Mouse (Mus musculus) stomach, postnatal 0 days (tissue): Measurements from ENCODE around the gene Pdzrn3. TPM values are rescaled to one million over a fixed set of nuclear protein-coding genes. Genes with fewer than 3 reads are reported as not detected.
A peak's percentile ranks its signal among the peaks of the same experiment; 100 is the strongest.

Source experiments
- ATAC-seq: fragments of 200-750 bp; cut with Nextera tagmentation; 2 replicates; pipeline ENCODE4 v1.8.0; 2017; ENCODE audit not compliant: low FRiP score, low TSS enrichment
- DNase-seq: peaks from one replicate; pipeline ENCODE4 v3.0.0-alpha.2; 2016; ENCODE audit warnings: low spot score
- H3K27ac ChIP-seq: fragments of 300-500 bp; sonication (generic); replicated peaks from 2 replicates; pipeline ENCODE4 v1.5.1; 2014; ENCODE audit warnings: mild to moderate bottlenecking, control low read depth
- H3K27me3 ChIP-seq: fragments of 300-500 bp; sonication (generic); 2 replicates; pipeline ENCODE4 v1.6.1; 2014; ENCODE audit warnings: low read length; ENCODE audit not compliant: control insufficient read depth, insufficient read depth
- H3K36me3 ChIP-seq: fragments of 300-500 bp; sonication (generic); 2 replicates; pipeline ENCODE4 v1.6.1; 2014; ENCODE audit warnings: low read length, mixed read lengths; ENCODE audit not compliant: control insufficient read depth, insufficient read depth
- H3K4me1 ChIP-seq: fragments of 300-500 bp; sonication (generic); replicated peaks from 2 replicates; pipeline ENCODE4 v1.6.1; 2014; ENCODE audit warnings: antibody characterized with exemption; ENCODE audit not compliant: control insufficient read depth, insufficient read depth
- H3K4me2 ChIP-seq: fragments of 300-500 bp; sonication (generic); replicated peaks from 2 replicates; pipeline ENCODE4 v1.6.1; 2014; ENCODE audit warnings: low read depth, mild to moderate bottlenecking, control low read depth, moderate library complexity
- H3K4me3 ChIP-seq: fragments of 300-500 bp; sonication (generic); 2 replicates; pipeline ENCODE4 v1.5.1; 2014; ENCODE audit warnings: low read depth, low read length, control low read depth
- H3K9ac ChIP-seq: fragments of 300-500 bp; sonication (generic); 2 replicates; pipeline ENCODE4 v1.6.1; 2014; ENCODE audit warnings: mild to moderate bottlenecking, low read length, control low read depth, mixed read lengths
- H3K9me3 ChIP-seq: fragments of 300-500 bp; sonication (generic); 2 replicates; pipeline ENCODE4 v1.6.1; 2016; ENCODE audit warnings: low read length; ENCODE audit not compliant: control insufficient read depth
- CTCF ChIP-seq: IDR thresholded peaks from 2 replicates; pipeline ENCODE4 v1.5.1; 2016; ENCODE audit warnings: antibody characterized with exemption, low read depth, mild to moderate bottlenecking, moderate library complexity
- EP300 ChIP-seq: optimal IDR thresholded peaks from 2 replicates; pipeline ENCODE3; 2016; ENCODE audit warnings: antibody characterized with exemption
- WGBS: fragments of 180-500 bp; shearing (Covaris S2); extraction: QIAGEN DNeasy Blood & Tissue Kit; methylation state at CpG from one replicate; pipeline ENCODE4 v1.1.7; 2014; 5-methylcytosine and 5-hydroxymethylcytosine counted together
- polyA plus RNA-seq: library from polyadenylated mRNA; unstranded; fragments of >200 nt; fragmentation: Nextera tagmentation; extraction: Ambion mirVana; gene quantifications from 2 replicates; pipeline ENCODE4 v1.2.1, GENCODE M21; 2015

Pdzrn3 gene
- polyA plus RNA-seq, 1 experiment from 2014 or later: 5.1 TPM

- Histone ChIP-seq H3K27ac (peak overlapping the region; percentile 91), H3K27me3 (no peaks in the 10 kb centered on the region), H3K4me1 (no peaks in the 10 kb centered on the region), H3K9ac (peak overlapping the region; percentile 70), H3K4me3 (peak overlapping the region; percentile 61), H3K4me2 (peak overlapping the region; percentile 77), H3K9me3 (no peaks in the 10 kb centered on the region), H3K36me3 (no peaks in the 10 kb centered on the region)
- DNase-seq (peak; percentile 18), ATAC-seq (no peak)
- WGBS: 10% methylated on average over 10 of the region's 10 CpGs
- TF ChIP-seq CTCF (no peak), EP300 (no peak)
These were observed 1.1 kb downstream of the Pdzrn3 start for GRCm38 (mm10) chr6:101376511-101377166.

- Histone ChIP-seq H3K27me3 (no peaks in the 10 kb centered on the region), H3K9me3 (no peaks in the 10 kb centered on the region), H3K4me2 (peak overlapping the region; percentile 77), H3K9ac (peak overlapping the region; percentile 70), H3K4me3 (peak overlapping the region; percentile 61), H3K36me3 (no peaks in the 10 kb centered on the region), H3K27ac (peak overlapping the region; percentile 91), H3K4me1 (no peaks in the 10 kb centered on the region)
- WGBS: 28% methylated on average over 10 of the region's 10 CpGs
- no peak for DNase-seq
- no peak for ATAC-seq
- TF ChIP-seq EP300: no peak
- no peak for TF ChIP-seq CTCF
These were observed 1.6 kb downstream of the Pdzrn3 start for GRCm38 (mm10) chr6:101376049-101376448.

- Histone ChIP-seq H3K9me3 (no peaks in the 10 kb centered on the region), H3K4me1 (no peaks in the 10 kb centered on the region), H3K36me3 (no peaks in the 10 kb centered on the region), H3K4me2 (peak overlapping the region; percentile 58), H3K27me3 (no peaks in the 10 kb centered on the region), H3K9ac (peak overlapping the region; percentile 43), H3K27ac (peak overlapping the region; percentile 88), H3K4me3 (peak overlapping the region; percentile 30)
- no peak for TF ChIP-seq EP300
- TF ChIP-seq CTCF: no peak
- peak; percentile 90 for DNase-seq
- 10% methylated on average over 7 of the region's 7 CpGs for WGBS
- ATAC-seq: peak; percentile 82
These were observed 3.0 kb downstream of the Pdzrn3 start for GRCm38 (mm10) chr6:101374721-101375120.

- no peaks in the 10 kb centered on the region for H3K4me1 ChIP-seq
These were observed 3.5 kb downstream of the Pdzrn3 start for GRCm38 (mm10) chr6:101374186-101374585.

GRCm38 (mm10) chr6:101372982-101373381 lies 4.7 kb downstream of the Pdzrn3 start:
- Histone ChIP-seq H3K4me1 (no peaks in the 10 kb centered on the region; the same call in 1 of the 2 replicates), H3K9me3 (no peaks in the 10 kb centered on the region), H3K27me3 (no peaks in the 10 kb centered on the region), H3K9ac (no peak overlapping the region), H3K36me3 (no peaks in the 10 kb centered on the region), H3K27ac (peak overlapping the region; percentile 65; the same call in 1 of the 2 replicates), H3K4me2 (0 out of 2 replicates have a peak overlapping the region, but pooled peaks have one; percentile 34), H3K4me3 (no peak overlapping the region)
- ATAC-seq: peak; percentile 64
- no peak for TF ChIP-seq CTCF
- no peak for TF ChIP-seq EP300
- WGBS: 71% methylated on average over 5 of the region's 5 CpGs
- DNase-seq: no peak

More at GRCm38 (mm10) chr6:101374186-101374585, 3.5 kb downstream of the Pdzrn3 start:
- Histone ChIP-seq H3K9ac (no peak overlapping the region), H3K27ac (peak overlapping the region; percentile 88), H3K9me3 (no peaks in the 10 kb centered on the region), H3K4me2 (peak overlapping the region; percentile 58), H3K36me3 (no peaks in the 10 kb centered on the region), H3K4me3 (peak overlapping the region; percentile 22; the same call in 1 of the 2 replicates), H3K27me3 (no peaks in the 10 kb centered on the region)
- no peak for DNase-seq
- TF ChIP-seq EP300 (peak; percentile 22), CTCF (peak; percentile 40)
- ATAC-seq: no peak
- 26% methylated on average over 1 of the region's 1 CpGs for WGBS
